Mouse (Mus musculus): Measurements from ENCODE around the gene Hrc.

DNA sequence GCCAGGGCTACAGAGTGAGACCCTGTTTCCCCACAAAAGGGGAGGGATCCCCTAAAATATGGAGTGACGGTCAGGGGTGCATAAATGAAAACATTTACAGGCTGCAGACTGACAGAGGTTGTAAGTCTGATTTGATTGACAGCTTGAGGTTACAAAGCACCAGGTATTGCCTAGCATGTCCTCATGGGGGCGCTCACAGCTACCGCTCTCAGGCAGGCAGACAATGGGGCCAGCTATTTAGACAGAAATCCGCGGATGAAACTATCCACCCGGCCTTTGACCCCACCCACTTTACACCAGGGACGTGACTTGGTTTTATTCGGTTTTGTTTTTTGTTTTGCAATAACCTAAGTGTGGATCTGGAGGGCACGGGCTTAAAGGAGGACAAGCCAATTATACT, 25.6 kb upstream of the Hrc start:
- no peak for TF ChIP-seq JUN (IDR thresholded peaks at IDR 0.05; ENCODE audit: insufficient read depth, low read depth, low read length)
- TF ChIP-seq UBTF (IDR thresholded peaks at IDR 0.05; ENCODE audit: low read depth, low read length) = no peak
- no peak for TF ChIP-seq MEF2A (IDR thresholded peaks at IDR 0.05; ENCODE audit: borderline replicate concordance, low read depth, low read length)
- no peak for TF ChIP-seq TCF12 (IDR thresholded peaks at IDR 0.05; ENCODE audit: low read depth, low read length)
- no peak for TF ChIP-seq POLR2A (IDR thresholded peaks at IDR 0.05; ENCODE audit: low read depth, low read length)
- TF ChIP-seq RAD21 (IDR thresholded peaks at IDR 0.05; ENCODE audit: low read depth, low read length) = peak; percentile 59
- no peak for TF ChIP-seq POLR2AphosphoS2 (IDR thresholded peaks at IDR 0.05; ENCODE audit: low read depth, low read length)
- TF ChIP-seq ZNF384 (IDR thresholded peaks at IDR 0.05; ENCODE audit: low read depth, low read length) = no peak
- no peak for TF ChIP-seq MAX (IDR thresholded peaks at IDR 0.05; ENCODE audit: low read length)
- TF ChIP-seq JUND (conservative IDR thresholded peaks at IDR 0.05; ENCODE audit: low read depth, low read length) = no peak
